In genomic region chr3:146192507-146192906, GRCm38 (mm10) we compare ENCODE assay signal across 21 mouse cellular contexts. TPM values are rescaled to one million over a fixed set of nuclear protein-coding genes. Genes with fewer than 3 reads are reported as not detected.
A peak's percentile ranks its signal among the peaks of the same experiment; 100 is the strongest.
DNase-seq lines count a peak whose midpoint lies in the region; ATAC-seq lines count a peak whose summit lies in the region.
"Had no signal": no experiment of that assay in that cellular context is flagged by ENCODE, and none has a peak within 500 bp of the region (broad histone marks: within the 10 kb centered on the region; RNA-seq: fewer than 3 reads in every experiment).

No protein-coding gene starts in this region.

- H3K4me1 ChIP-seq in heart, embryonic 10.5 days: peaks cover 32% of the 10 kb centered on the region
- 0 out of 2 replicates have a peak, but pooled peaks cover 8% of the 10 kb centered on the region for H3K4me1 ChIP-seq in midbrain, embryonic 15.5 days
- no peaks in the 10 kb centered on the region for H3K4me1 ChIP-seq in forebrain, embryonic 11.5 days (replicated peaks; ENCODE audit: control insufficient read depth, insufficient read depth, low read length)
- H3K4me1 ChIP-seq: hindbrain, embryonic 12.5 days had no signal

- H3K27ac ChIP-seq in heart, embryonic 10.5 days: peak overlapping the region; percentile 10; the same call in 1 of the 2 replicates
- no peak overlapping the region for H3K27ac ChIP-seq in midbrain, embryonic 15.5 days
- no peak overlapping the region for H3K27ac ChIP-seq in forebrain, embryonic 11.5 days (ENCODE audit: low read depth, low read length)
- H3K27ac ChIP-seq: forebrain, embryonic 10.5 days; heart, adult 2 months; hindbrain, embryonic 12.5 days; hindbrain, embryonic 15.5 days had no signal

- peak; percentile 81 for ATAC-seq in inflammation-experienced regulatory T-cells, adult 6 months
- ATAC-seq in midbrain, embryonic 15.5 days (replicated peaks): no peak
- no peak for ATAC-seq in cerebellum, adult (ENCODE audit: insufficient number of reproducible peaks, low FRiP score, low TSS enrichment)
- ATAC-seq in forebrain, embryonic 11.5 days (replicated peaks; ENCODE audit: low FRiP score): no peak
- ATAC-seq: forebrain, embryonic 14.5 days; intestine, embryonic 16.5 days had no signal

- no peaks in the 10 kb centered on the region for H3K36me3 ChIP-seq in heart, embryonic 10.5 days
- no peaks in the 10 kb centered on the region for H3K36me3 ChIP-seq in midbrain, embryonic 15.5 days (replicated peaks)
- H3K36me3 ChIP-seq in forebrain, embryonic 11.5 days (ENCODE audit: control insufficient read depth, insufficient read depth, low read length): no peaks in the 10 kb centered on the region
- H3K36me3 ChIP-seq: forebrain, embryonic 10.5 days; hindbrain, embryonic 12.5 days; hindbrain, embryonic 15.5 days had no signal

- H3K4me2 ChIP-seq in midbrain, embryonic 15.5 days: no peak overlapping the region
- no peak overlapping the region for H3K4me2 ChIP-seq in forebrain, embryonic 11.5 days (ENCODE audit: low read depth, low read length, severe bottlenecking)
- H3K4me2 ChIP-seq: heart, embryonic 11.5 days; hindbrain, embryonic 12.5 days; hindbrain, embryonic 15.5 days had no signal

- H3K9ac ChIP-seq in midbrain, embryonic 15.5 days: no peak overlapping the region
- H3K9ac ChIP-seq in forebrain, embryonic 11.5 days (ENCODE audit: low read length): no peak overlapping the region
- H3K9ac ChIP-seq: hindbrain, embryonic 12.5 days; hindbrain, embryonic 15.5 days had no signal

- 82% methylated on average over 1 of the region's 1 CpGs for WGBS in heart, embryonic 10.5 days
- 88% methylated on average over 1 of the region's 1 CpGs for WGBS in midbrain, embryonic 15.5 days
- WGBS in forebrain, embryonic 11.5 days: 94% methylated on average over 1 of the region's 1 CpGs

- H3K27me3 ChIP-seq in heart, embryonic 10.5 days (ENCODE audit: insufficient read depth, poor library complexity, severe bottlenecking): no peaks in the 10 kb centered on the region
- H3K27me3 ChIP-seq in midbrain, embryonic 15.5 days (replicated peaks): no peaks in the 10 kb centered on the region
- H3K27me3 ChIP-seq in forebrain, embryonic 11.5 days (ENCODE audit: control insufficient read depth, insufficient read depth, low read length): no peaks in the 10 kb centered on the region
- H3K27me3 ChIP-seq: hindbrain, embryonic 15.5 days had no signal

- no peak for DNase-seq in heart, embryonic 10.5 days (ENCODE audit: low spot score)
- DNase-seq in heart, adult 11 months: no peak
- peak; percentile 79 for DNase-seq in CD4-positive helper T cell, adult 2 months (ENCODE audit: low read depth, low spot score)
- DNase-seq in T-cell, adult 2 months (ENCODE audit: low spot score): peak; percentile 43
- no peak for DNase-seq in forebrain, embryonic 11.5 days (ENCODE audit: low spot score)
- DNase-seq: adrenal gland, adult 2 months; adrenal gland, postnatal 14 days; cerebellum, adult 18-20 months; cerebellum, adult 9-10 months; cerebellum, postnatal 14 days; gastrocnemius, postnatal 25 days; heart, adult 2 months had no signal

- H3K9me3 ChIP-seq in heart, embryonic 10.5 days: no peaks in the 10 kb centered on the region
- no peaks in the 10 kb centered on the region for H3K9me3 ChIP-seq in midbrain, embryonic 15.5 days
- H3K9me3 ChIP-seq in forebrain, embryonic 11.5 days (ENCODE audit: control insufficient read depth, low read length): no peaks in the 10 kb centered on the region
- H3K9me3 ChIP-seq: forebrain, embryonic 10.5 days; hindbrain, embryonic 12.5 days had no signal

- H3K4me3 ChIP-seq in heart, embryonic 10.5 days: no peak overlapping the region
- H3K4me3 ChIP-seq in midbrain, embryonic 15.5 days: no peak overlapping the region
- no peak overlapping the region for H3K4me3 ChIP-seq in forebrain, embryonic 11.5 days (ENCODE audit: low read depth, low read length)
- H3K4me3 ChIP-seq: forebrain, embryonic 10.5 days; heart, adult 2 months; hindbrain, embryonic 12.5 days; hindbrain, embryonic 15.5 days had no signal

RNA-seq across cellular contexts. Expression of gene Lpar3, which starts 28.3 kb away (rescaled TPM):
- polyA plus RNA-seq in heart, embryonic 10.5 days (2016; fragmentation: Nextera tagmentation; extraction: Ambion mirVana): 27.0 and 50.0 TPM in 2 replicates
- polyA plus RNA-seq in inflammation-experienced regulatory T-cells, adult 6 months (2017; shearing (Covaris generic)): under 1 TPM in 1 of 3 experiments, not detected in 2; 0.23 TPM
- 0.22 and 0.61 TPM in 2 replicates for polyA plus RNA-seq in midbrain, embryonic 15.5 days (2015; fragmentation: Nextera tagmentation; extraction: Ambion mirVana)
- polyA plus RNA-seq in forebrain, embryonic 11.5 days (2014; fragmentation: Nextera tagmentation; extraction: Ambion mirVana): 0.17 and 0.24 TPM in 2 replicates

RNA-seq across cellular contexts. Expression of gene Mcoln2, which starts 42.9 kb away (rescaled TPM):
- 0.18 and 0.44 TPM in 2 replicates for polyA plus RNA-seq in heart, embryonic 10.5 days (2016; fragmentation: Nextera tagmentation; extraction: Ambion mirVana)
- polyA plus RNA-seq in inflammation-experienced regulatory T-cells, adult 6 months (2017; shearing (Covaris generic)): 1 to 10 TPM; 3.9 to 8.4 (median 7.9) TPM
- 0.13 and 0.18 TPM in 2 replicates for polyA plus RNA-seq in midbrain, embryonic 15.5 days (2015; fragmentation: Nextera tagmentation; extraction: Ambion mirVana)
- polyA plus RNA-seq in forebrain, embryonic 11.5 days (2014; fragmentation: Nextera tagmentation; extraction: Ambion mirVana): 0.11 and 0.27 TPM in 2 replicates
- polyA plus RNA-seq: adrenal gland, adult 2 months had no signal

Comparison
In these comparisons a context has a peak if more than half of its experiments do, and no peak if none do; other contexts are left out.
1. DNase-seq: peak in CD4-positive helper T cell, adult 2 months (single experiment) and T-cell, adult 2 months (single experiment); none in heart, embryonic 10.5 days (single experiment), heart, adult 11 months (single experiment) and forebrain, embryonic 11.5 days (single experiment).
2. RNA of gene Lpar3, which starts 28.3 kb away (polyA plus RNA-seq): 27.0 to 50.0 TPM in heart, embryonic 10.5 days; 0.22 to 0.61 TPM in midbrain, embryonic 15.5 days, 0.17 to 0.24 TPM in forebrain, embryonic 11.5 days and 0.23 TPM in inflammation-experienced regulatory T-cells, adult 6 months; every median in the first group is over 10 times any median in the second.